Mouse (Mus musculus): Measurements from ENCODE around the gene Sdr39u1.

Gene Sdr39u1

DNA sequence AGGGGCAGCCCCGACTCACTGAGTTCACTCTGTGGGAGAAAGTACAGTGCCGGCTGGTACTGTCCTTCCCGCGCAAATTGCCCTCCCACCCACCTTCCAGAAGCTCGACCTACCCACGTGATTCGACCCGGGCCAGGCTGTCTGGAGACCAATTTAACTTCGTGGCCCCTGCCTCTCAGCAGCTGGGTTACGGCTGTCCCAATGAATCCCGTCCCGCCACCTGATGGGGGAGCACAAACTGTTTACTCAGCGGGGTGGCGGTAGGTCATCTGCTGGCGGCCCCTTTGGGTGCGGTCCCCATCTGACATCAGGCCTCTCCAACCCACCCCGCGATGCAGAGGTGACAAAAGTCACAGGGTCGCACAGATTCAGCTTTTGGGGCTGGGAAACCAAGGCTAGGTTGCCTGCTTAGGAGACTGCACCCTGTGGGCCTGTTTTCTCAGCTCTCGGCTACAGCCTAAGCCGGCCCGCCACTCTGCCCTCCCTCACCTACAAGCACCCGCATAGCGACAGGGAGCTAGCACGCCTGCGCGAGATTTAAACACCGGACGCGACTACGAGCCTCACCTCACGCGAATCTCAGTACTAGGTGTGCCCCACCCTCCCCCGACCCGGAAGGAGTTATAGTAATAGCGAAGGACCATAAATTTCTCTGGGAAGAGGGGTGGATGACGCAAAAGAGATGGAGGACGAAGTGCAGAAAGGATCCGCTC lies at the start of gene Sdr39u1:
Gene Sdr39u1 (minus strand): TSS at position 593 of the 713 bp plus-strand sequence.
- peak; percentile 87 for DNase-seq

DNA sequence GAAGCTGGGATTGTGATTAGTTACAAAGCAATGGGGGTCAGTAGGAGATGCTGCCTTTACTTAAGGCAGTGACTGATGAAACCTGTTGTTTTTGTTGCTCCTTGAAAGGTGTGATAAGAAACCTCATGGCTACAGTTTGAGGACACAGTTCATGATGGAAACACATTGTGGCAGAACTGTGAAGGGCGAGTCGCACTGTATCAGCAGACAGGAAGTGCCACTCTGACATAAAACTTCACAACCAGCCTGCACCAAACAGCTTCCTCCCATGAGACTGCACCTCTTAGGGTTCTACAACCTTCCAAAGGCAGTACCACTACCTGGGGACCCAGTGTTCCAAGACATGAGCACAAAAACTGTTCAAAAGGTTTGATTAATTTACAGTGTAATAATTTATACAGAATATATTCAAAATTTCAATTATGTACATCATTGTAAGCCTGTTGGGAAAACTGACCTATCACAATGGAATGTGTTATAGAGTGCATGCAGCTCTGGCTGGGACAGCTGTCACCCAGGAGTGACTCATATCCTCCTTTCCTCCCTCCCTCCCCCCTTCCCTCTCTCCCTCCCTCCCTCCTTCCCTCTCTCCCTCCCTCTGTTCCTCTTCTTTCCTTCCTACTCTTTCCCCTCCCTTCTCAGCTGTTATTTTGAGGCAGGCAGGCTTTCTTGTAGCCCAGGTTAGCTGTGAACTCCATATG lies 46.3 kb upstream of the Sdr39u1 start:
- no peak for DNase-seq

DNA sequence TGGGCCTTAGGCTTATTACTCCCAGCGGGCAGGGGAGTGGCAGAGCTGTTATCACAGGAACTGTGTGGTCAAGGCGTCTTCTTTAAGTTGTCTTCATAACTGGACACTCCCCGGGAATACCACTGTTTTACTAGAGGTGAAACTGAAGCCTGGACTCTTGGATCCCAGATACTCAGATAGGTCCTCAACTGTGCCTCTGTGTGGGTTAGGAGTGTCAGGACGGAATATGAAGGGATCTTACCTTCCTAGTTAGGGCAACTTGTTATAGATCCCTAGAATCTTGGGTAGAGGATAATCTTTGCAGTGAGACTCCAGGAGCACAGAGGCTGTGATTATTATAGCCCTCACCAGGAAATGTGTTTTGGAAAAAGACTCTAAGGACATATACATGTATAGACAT lies 44.5 kb upstream of the Sdr39u1 start, which contains the start of gene Cma1:
Gene Cma1 (minus strand): TSS at position 101 of the 400 bp plus-strand sequence.
- no peak for DNase-seq

DNA sequence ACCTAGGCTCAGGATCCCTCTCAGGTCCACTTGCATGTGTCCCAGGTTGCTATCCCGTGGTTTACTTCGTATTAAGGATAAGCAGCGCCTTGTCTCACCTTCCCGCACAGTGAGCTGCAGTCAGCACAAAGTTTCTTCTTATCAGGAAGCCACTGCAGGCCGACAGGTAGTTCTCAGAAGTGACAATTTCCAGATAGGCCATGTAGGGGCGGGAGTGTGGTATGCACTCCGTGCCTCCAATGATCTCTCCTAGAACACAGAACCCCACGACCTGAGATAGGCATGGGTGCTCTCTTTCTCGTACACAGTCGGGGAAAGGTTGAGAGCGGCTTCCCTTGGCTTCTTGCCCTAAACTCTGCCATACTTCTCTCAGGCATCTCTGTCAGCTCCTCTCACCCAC lies 43.5 kb upstream of the Sdr39u1 start:
- DNase-seq: no peak

DNA sequence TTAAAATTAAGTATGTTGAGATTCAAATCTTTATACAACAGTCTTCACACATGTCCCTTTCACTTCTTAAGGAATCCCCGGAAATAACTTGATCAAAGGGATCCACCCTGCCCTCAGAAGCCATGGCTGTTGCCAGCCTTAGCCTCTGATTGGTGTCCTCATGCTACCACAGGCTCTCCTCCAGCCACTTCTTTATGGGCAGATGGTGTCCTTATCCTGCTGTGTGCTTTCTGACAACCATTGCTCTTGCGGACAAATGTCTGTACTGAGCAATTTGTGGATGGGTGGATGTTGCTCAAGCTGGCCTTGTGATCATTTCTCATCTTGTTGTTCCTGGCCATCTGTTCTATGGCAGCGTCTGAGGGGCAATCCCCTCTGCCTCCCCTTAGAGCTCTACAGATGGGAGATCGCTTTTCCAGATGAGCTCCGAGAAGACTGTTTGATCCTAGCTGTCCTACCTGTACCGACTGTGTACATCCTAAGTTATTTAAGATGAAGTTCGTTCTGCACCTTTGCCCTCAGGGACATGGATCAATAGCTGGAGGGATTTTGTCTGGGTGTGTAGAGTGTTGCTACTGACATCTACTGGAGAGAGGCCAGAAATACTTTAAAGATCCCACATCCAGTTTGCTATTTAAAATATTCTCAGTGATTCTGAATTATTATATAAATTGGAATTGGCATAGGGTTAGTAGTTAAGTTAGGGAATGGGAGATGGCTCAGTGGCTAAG lies 40.1 kb upstream of the Sdr39u1 start:
- no peak for DNase-seq

DNA sequence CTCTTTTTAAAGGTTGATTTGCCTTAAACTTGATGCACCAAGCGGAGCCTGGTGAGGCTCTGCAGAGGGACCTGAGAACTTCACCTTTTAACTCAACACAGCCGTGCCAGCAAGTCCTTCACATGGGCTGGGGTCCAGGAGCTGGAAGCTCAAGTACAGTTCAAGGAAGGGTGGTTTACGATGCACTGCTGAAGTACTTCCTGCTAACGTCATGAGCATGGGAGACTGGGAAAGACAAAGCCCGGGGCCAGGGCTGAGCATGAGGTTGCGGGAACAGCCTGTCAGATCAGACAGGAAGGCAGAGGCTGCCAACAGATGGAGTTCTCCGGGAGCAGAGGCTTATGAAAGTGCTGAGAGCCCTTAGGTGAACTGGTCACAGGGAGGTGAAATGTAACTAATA lies 33.5 kb upstream of the Sdr39u1 start:
- no peak for DNase-seq

DNA sequence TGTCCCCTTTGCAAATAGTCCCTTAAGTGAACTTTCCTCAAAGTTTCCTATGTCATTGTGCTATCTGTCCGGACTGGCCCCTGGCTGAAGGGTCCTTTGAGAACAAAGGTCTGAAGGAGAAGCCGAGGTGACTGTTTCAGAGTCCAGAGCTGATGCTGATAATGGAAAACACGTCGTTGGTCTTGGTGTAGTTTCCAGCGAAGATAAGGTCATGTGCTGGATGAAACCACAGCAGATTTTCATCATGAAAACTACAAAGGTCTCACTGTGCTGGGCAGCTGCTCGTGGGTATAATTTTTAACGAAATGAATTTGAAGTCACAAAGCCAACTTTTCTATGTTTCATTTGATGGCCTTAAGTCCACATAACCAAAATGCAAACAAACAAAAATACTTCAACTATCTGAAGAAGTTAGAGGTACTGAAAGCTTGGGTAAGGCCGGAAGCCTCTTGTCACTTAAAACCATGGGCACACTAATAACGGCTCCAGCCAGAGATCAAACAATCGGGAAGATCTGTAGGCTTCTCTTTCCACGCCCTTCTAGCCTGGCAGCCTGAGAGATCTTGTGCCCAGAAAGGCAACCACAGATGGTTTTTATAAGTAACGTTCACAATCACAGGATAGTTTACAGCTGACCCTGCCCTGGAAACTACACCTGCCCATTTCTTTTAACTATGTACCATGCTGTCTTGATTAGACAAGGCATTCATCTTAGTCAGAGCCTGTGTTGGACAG lies 29.3 kb upstream of the Sdr39u1 start:
- DNase-seq: no peak

DNA sequence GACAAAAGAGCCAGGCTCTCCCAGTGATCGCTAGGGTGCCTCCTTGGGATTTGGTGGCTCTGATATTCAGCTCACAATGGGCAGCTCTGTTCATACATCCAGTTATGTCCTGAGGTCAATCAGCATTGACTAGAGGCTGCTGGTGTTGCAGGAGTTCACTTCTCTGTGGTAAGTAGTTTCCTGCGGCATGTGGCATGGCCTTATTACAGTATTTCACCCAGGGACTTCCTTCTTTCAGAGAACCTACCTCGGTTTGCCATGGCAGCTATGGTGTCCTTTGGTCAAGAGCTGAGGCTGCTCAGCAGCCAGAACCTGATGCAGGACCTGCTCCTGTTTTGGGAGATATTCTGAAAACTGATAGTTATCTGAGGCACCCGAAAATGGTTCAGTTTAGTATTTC lies 26.8 kb upstream of the Sdr39u1 start:
- DNase-seq: no peak

DNA sequence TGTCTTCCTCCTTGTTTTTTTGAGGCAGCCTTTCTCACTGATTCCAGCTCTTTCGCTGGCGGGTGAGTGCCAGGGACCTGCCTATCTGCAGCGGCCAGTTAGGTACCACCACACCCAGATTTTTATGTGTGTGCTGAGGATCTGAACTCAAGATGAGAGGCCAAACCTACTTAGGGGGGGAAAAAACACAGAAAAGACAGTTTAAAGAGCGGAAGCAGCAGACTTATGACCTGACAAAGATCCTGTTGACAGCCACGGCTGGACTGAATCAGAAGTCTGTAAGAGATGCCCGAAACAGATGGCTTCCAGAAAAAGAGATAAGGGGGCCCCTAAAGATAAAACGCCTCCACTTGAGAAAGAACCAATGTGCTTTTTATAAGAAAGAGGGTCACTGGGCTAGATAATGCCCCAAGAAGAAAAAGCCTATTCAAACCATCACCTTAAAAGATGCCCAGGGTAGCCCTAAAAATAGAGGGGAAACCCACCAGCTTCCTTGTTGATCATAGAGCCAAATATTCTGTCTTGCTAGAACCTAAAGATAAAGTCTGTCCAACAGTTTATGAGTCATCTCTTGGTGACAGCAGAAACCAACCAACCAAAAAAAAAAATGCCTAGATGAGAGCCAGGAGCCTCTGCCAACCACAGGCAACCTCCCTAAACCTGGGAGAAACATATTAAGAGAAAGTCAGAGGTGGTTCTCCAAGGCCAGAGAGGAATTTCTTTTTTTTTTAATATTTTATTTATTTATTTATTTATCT lies 22.6 kb upstream of the Sdr39u1 start:
- no peak for DNase-seq

DNA sequence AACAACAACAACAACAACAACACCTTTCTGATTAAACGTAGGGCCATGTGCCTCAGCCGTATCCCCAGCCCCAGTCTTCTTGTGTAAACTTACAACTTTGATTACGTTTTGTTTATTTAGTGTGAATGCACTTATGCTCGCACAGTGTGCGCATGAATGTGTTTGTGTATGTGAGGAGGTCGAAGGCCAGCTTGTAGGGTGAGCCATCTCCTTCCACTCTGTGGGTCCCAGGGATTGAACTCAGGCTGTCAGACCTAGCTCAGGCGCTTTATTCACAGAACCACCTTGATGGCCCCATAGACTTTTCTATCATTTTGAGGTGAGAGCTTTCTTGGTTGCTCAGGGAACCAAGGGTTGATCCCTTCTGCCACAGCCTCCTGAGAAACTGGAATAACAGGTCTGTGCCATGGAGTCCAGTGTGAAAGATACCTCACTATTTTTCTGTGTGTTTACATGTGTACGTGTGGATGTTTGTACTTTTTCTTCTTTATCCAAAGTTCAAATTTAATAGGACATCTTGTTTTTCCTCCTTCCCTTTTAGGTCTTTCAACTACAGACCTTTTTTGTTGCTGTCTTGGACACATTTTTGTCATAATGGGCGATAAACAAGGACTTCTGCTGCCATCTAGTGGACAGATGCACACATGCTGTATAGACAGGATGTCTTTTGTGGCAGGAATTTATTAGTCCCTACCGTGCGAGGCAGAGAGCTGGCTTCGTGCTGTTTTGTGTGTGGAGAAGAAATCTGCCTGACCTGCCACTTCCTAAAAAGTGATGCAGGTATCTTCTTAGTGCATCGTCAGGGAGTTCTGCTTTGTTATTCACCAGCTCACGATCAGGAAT lies 18.4 kb upstream of the Sdr39u1 start:
- peak; percentile 73 for DNase-seq

DNA sequence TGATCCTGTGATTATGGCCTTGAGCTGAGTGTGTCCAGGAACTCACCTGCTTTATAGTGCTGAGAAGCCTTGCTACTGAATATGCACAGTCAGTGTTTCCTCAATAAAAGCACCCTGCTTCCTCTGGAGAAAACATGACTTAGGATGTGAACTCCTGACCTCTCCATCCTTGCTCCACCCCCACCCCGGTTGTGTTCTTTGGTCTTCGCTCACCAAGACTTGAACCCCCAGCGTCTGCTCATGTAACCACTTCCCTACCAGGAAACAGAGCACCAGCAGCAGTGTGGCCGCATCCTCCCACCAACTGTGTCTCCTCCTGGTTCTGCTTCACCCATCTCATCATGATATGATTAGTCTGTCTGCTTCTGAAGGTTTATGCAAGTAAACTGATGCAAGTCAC lies 13.3 kb upstream of the Sdr39u1 start:
- DNase-seq: no peak

DNA sequence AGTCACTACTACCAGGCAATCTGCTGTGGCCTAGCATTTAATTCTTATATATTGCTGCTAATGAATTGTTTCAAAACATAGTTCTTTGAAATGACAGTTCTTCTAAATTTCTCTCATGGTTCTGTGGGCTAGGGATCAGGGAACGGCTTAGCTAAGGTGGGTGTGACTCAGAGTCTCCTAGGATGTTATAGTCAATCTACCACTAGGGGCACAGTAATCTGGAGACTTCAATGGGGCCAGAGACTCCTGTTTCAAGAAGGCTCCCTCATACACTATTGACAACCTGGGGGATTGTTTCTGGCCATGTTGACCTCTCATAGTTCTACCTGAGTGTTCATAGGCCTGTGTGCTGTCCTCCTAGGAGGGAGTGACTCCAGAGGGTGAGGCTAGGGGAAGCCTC lies 5.4 kb upstream of the Sdr39u1 start:
- DNase-seq: no peak

DNA sequence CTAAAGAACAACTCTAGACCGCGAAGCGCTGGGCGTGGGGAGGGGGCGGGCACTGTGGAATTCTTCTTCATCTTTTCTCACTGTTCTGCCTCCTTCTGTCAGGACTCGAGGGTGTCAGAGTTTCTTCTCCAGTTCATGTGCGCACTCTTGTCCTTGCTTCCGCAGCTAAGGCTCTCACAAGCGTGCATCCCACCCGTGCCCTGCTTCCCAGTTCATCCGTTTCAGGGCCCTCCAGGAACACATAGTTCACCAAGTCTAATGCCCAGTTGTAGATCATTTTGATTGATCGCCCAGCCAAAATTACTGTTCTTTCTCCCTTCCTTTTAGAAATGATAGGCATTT lies 292 bp upstream of the Sdr39u1 start:
- no peak for DNase-seq

DNA sequence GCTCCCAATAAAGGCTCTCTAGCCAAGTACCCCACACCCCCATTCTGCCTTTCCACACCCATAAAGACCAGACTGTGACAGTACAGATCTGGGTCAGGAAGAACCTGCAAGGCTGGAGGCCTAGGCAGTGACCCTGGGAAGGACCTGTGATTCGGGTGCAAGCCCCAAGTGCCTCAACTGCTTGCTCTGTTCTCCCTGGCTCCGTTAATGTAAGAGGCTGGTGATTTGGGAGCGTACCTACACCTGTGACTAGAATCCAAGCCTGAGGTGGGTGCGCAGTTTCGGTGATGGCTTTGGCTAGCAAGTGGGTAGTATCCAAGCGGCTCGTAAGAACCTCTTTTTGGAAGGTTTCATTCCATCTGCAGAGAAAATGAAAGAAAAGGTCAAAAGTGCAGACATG lies 1.1 kb downstream of the Sdr39u1 start:
- no peak for DNase-seq

DNA sequence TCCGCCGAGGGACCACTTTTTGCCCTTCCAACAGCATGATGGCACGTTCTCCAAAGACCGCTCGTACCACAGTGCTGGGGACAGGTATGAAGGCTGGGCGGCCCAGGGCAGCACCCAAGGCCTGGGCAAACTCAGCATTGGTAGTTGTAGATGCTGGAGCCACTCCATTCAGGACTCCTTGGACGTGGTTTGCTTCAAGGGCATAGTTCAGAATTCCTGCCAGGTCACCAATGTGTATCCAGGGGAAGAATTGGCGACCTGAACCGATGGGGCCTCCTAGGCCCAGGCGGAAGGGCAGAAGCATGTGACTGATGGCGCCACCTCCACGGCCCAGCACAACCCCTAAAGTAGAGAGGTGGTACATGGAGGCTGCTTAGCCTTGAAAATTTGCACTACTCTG lies 2.4 kb downstream of the Sdr39u1 start:
- DNase-seq: no peak

DNA sequence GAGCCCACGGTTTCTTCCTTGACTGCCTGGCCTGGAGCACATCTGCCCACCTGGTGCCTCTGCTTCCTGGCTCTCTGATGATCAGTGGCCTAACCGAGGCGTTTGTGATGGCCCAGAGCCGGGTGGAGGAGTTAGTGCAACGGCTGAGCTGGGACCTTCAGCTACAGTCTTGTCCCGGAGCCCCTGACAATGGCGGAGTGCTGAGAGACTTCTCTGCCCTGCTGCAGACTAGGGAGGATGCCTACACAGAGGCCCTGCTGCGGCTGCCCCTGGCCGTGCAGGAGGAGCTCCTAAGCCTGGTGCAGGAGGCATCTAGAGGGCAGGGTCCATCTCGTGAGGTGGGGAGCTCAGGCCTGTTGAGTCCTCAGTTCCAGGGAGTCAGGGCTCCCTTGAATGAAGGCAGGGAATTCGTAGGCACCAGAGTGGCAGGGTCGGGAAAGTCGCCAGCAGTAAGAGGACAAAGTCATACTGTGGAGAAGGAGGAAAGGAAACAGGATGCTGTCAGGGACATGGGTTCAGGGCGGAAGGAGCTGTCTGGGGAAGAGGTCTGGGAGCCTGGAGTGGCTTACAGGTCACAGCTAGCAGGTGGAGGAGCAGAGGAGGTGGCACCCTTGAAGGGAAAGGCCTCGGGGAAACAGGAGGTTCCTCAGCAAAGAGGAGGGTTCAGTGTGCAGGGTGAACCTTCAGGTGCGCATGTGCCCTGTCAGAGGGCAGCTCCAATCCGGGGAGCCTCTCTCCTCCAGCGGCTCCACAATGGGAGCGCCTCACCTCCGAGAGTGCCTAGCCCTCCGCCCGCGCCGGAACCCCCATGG lies 13.3 kb downstream of the Sdr39u1 start:
- DNase-seq: no peak

DNA sequence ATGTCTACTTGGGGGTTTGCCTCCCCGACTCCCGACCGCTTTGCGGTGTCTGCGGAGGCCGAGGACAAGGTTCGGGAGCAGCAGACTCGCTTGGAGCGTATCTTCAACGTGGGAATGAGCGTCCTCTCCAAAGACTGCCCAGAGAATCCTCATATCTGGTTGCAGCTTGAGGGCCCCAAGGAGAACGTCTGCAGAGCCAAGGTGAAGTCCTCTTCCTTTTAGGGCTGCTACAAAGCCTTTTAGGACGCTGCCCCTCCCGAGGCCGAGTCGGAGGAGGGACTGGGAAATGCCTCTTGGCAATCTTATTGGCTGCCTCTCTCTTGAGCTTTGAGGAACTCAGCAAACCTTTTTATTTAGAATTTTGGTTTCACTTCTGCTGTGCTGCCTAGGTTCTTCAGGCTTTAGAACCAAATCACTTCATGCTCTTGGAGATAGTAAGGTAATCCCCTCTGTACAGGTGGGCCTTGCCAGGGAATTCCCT lies 14.3 kb downstream of the Sdr39u1 start:
- DNase-seq: peak; percentile 38

DNA sequence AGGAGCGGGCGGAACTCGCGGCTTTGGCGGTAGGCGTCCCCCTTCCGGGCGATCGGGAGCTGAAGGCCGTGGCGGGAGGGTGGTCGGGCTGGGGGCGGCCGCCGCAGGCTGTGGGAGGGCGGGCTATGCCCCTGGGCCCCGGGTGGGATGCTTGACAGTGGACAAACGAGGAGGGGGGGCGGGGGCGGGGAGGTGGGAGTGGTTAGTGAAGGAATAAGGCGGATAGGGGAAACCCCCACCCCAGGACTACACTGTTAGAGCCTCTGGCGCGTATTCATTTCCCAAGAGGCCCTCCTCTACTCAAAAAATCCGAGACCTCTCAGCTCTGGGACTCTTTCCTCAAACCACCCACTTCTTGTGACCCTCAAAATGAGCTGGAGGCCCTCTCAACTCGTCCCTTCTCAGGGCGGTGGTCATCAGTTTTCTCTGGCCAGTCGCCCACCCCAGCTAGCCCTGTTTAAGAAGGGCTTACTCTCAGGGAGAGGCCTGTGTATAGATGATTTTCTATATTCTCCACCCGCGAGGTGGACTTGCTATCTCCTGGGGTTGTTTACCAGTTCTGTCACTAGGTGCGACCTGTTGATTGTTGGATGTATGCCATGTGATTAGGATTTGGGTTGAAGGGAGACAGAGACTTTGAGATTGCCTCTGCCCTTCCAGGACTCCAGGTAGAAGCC lies 14.8 kb downstream of the Sdr39u1 start:
- DNase-seq: no peak

DNA sequence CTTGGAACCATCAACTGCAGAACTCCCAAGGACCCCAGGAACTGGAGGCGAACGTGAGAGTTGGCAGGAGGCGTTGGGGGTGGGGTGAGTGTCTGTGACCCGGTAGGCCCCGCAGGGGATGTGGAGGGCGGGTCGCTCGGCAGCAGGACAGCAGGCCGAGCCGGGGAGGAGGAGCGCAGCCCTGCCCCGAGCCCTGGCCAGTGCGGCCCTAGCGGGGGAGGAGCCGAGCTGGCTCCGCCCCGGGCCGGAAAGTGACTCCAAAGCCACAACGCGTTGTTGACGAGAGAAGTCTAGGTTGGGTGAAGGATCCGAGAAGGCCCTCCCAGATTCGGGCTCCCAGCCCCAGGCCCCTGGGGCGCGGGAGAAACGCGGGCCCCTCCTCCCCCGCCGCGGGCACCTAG lies 15.4 kb downstream of the Sdr39u1 start, which contains the start of gene Khnyn:
Gene Khnyn (plus strand): TSS at position 235 of the 401 bp plus-strand sequence.
- peak; percentile 73 for DNase-seq

DNA sequence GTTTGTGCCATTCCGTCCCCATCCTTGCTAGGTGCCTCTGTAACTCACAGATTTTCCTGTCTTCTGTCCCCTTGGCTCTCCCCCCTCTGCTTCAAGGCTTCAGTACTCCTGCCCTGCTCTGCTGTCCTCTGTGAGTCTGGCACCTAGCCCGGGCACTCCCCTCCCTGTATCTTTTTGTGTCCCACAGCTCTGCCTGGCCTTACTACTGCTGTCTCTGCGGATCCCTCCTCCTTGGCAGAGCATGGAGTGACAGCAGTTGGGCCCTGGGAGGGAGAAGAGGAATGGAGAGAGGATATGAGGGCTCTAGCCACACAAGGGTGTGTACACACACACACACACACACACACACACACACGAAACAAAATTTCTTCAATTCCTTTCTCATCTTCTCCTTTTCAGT lies 15.9 kb downstream of the Sdr39u1 start, which contains the start of gene Cbln3:
Gene Cbln3 (minus strand): TSS at position 227 of the 400 bp plus-strand sequence.
- DNase-seq: no peak
